Mouse (Mus musculus): ENCODE results near the gene Timm8a1.

Timm8a1 gene

DNA sequence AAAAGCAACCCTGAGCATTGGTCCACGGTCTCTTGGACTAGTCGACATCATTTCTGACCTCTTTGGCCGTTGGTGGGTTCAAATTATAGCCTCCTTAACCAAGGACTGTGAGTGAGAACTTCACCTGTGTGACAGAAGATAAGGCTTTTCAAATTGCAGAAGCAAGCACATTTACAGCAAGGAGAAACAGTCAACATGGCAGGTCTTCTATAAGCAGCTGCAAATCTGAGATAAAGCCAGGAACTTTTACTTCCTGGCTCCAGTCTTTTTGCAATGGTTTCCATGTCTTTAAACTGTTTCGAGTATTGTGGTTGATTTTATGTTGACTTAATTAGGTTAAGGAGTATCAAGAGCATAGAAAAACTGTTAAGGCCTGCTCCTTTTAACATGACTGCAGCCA lies 17.9 kb downstream of the Timm8a1 start:
- no peak for DNase-seq

DNA sequence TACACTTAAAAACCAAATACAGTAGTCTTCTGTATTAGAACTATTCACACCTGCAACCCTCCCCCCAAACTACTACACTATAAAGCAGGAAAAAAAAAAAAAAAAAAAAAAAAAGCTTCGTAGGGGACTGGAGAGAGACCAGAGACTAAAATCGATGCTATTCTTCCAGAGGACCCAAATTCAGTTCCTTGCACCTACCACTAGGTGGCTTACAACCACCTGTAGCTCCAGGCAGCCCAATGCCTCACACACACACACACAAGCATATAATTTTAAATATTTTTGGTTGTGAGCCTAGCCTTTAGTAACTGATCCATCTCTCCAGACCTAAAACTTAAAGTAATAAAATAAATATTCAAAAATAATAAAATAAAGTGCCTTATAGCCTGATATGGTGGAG lies 32.2 kb downstream of the Timm8a1 start:
- DNase-seq: peak in 1 of 2 experiments; percentile 5

DNA sequence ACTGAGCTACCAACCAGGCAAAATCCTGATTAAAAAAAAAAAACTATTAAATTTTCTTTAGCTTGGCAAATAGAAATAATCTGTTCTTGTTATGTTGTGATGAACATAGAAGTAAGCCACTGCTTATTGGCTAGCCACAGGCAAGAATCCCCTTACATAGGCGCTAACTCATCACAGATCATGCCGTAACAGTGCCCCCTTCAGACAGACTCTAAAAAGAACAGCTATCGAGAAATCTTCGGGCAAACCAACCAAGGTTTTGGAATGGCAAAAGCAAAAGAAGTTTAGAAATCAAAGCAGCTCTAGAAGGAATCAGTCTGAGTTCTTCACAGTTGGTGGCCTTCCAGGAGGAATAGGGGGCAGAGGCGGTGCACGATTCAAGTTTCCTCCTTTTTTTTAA lies 33.7 kb downstream of the Timm8a1 start:
- no peak for DNase-seq

DNA sequence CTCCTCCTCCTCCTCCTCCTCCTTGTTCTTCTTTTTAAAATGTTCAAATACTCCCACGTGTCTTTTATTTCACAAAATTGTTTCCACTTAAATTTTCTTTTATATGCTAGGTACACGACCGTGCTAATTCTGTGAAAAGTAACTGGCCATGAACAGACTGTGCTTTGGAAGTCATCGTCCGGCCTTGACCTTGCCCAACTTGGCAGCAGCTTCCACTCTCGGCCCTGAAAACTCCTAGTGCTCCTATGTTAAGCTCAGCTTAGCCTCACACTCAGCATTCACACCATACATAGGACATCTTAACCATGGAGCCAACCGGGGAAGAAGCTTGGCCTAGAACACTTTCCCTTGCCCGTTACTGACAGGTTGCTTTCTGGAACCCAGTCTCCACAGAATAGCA lies 41.0 kb downstream of the Timm8a1 start:
- no peak for DNase-seq
